Mouse (Mus musculus): ENCODE data around the gene Elovl7.

The Elovl7 gene

GRCm38 (mm10) chr13:108214081-108214484 lies at the start of gene Elovl7:
TSS of gene Elovl7 (plus strand) at chr13:108214404.
- peak; percentile 59 for DNase-seq

- no peak for DNase-seq
Measured at GRCm38 (mm10) chr13:108164621-108165020, 49.6 kb upstream of the Elovl7 start.

- no peak for DNase-seq
Measured at GRCm38 (mm10) chr13:108170002-108170401, 44.2 kb upstream of the Elovl7 start.

- no peak for DNase-seq
Measured at GRCm38 (mm10) chr13:108170511-108170910, 43.7 kb upstream of the Elovl7 start.

- no peak for DNase-seq
Measured at GRCm38 (mm10) chr13:108179618-108180017, 34.6 kb upstream of the Elovl7 start.

- DNase-seq = no peak
Measured at GRCm38 (mm10) chr13:108180821-108181220, 33.4 kb upstream of the Elovl7 start.

- DNase-seq = no peak
Measured at GRCm38 (mm10) chr13:108184743-108185255, 29.4 kb upstream of the Elovl7 start.

- DNase-seq = no peak
Measured at GRCm38 (mm10) chr13:108185530-108185929, 28.7 kb upstream of the Elovl7 start.

GRCm38 (mm10) chr13:108187994-108188393 lies 26.2 kb upstream of the Elovl7 start:
- no peak for DNase-seq

- peak; percentile 53 for DNase-seq
Measured at GRCm38 (mm10) chr13:108191074-108191720, 23.0 kb upstream of the Elovl7 start.

- DNase-seq = no peak
Measured at GRCm38 (mm10) chr13:108195474-108195873, 18.7 kb upstream of the Elovl7 start.

GRCm38 (mm10) chr13:108204857-108205256 lies 9.3 kb upstream of the Elovl7 start:
- DNase-seq = no peak

- no peak for DNase-seq
Measured at GRCm38 (mm10) chr13:108207447-108207846, 6.8 kb upstream of the Elovl7 start.

- no peak for DNase-seq
Measured at GRCm38 (mm10) chr13:108208090-108208489, 6.1 kb upstream of the Elovl7 start.

- DNase-seq = no peak
Measured at GRCm38 (mm10) chr13:108210960-108211359, 3.2 kb upstream of the Elovl7 start.

GRCm38 (mm10) chr13:108212397-108213018 lies 1.7 kb upstream of the Elovl7 start:
- DNase-seq = no peak

- DNase-seq = peak; percentile 20
Measured at GRCm38 (mm10) chr13:108214485-108215107, 392 bp downstream of the Elovl7 start.

GRCm38 (mm10) chr13:108215231-108215780 lies 1.1 kb downstream of the Elovl7 start:
- DNase-seq = no peak

GRCm38 (mm10) chr13:108219773-108220172 lies 5.6 kb downstream of the Elovl7 start:
- no peak for DNase-seq

GRCm38 (mm10) chr13:108229191-108229590 lies 15.0 kb downstream of the Elovl7 start:
- no peak for DNase-seq

- DNase-seq = no peak
Measured at GRCm38 (mm10) chr13:108229634-108230330, 15.6 kb downstream of the Elovl7 start.

GRCm38 (mm10) chr13:108240012-108240411 lies 25.8 kb downstream of the Elovl7 start:
- DNase-seq = peak; percentile 16

- no peak for DNase-seq
Measured at GRCm38 (mm10) chr13:108241715-108242114, 27.5 kb downstream of the Elovl7 start.
